Mouse (Mus musculus) cerebellum, adult 9-11 months (tissue): Measurements from ENCODE around the gene Dnaaf3.

Experiments
- DNase-seq: peaks from one replicate; pipeline ENCODE4 v3.0.0; 2022

The Dnaaf3 gene

GRCm38 (mm10) chr7:4498251-4498650 is 34.0 kb downstream of the Dnaaf3 start:
- DNase-seq: peak; percentile 58

DNA sequence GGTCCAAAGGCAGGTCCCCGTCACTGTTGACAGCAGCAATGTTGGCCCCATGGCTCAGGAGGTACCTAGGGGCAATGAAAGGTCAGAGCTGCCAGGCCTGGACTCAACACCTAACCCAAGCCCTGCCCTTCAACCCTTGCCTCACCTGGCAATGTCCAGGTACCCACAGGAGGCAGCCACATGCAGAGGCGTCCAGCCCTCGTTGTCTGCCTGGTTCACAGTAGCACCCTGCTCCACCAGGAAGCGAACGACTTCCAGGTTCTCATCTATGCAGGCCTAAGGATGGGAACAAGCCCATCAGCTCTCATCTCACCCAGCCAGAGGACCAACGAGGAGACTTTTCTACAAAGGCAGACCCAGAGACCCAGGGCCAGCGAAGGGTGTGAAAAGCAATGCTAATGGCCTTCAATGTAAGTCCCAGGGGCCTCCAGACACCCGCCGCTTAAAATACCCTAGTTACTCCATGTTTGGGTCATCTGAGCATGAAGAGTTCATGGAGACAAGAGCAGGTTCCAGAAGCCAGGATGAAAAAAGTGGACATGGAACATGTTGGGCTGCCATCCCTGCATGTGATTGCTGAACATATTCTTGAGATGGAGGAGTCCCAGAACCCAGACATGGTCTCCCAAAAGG is 34.9 kb downstream of the Dnaaf3 start:
- DNase-seq: no peak

DNA sequence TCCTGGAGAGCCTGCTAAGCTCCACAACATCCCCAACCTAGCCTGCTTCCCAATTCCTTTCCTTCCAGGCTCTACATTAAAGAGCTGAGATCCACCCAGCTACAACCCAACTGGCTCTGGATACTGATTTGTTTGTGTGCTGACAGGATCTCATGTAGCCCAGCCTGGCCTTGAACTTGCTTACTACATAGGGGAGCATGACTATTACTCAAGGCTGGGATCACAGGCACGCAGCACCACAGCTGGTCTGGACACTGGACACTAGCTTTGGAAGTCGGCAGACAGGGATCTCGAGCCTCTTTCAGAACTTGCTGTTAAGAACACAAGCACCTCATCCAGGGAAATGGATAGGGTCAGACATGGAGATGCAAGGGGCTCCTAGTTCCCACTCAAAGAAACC is 35.8 kb downstream of the Dnaaf3 start:
- no peak for DNase-seq

GRCm38 (mm10) chr7:4493991-4494390 is 38.3 kb downstream of the Dnaaf3 start:
- no peak for DNase-seq

DNA sequence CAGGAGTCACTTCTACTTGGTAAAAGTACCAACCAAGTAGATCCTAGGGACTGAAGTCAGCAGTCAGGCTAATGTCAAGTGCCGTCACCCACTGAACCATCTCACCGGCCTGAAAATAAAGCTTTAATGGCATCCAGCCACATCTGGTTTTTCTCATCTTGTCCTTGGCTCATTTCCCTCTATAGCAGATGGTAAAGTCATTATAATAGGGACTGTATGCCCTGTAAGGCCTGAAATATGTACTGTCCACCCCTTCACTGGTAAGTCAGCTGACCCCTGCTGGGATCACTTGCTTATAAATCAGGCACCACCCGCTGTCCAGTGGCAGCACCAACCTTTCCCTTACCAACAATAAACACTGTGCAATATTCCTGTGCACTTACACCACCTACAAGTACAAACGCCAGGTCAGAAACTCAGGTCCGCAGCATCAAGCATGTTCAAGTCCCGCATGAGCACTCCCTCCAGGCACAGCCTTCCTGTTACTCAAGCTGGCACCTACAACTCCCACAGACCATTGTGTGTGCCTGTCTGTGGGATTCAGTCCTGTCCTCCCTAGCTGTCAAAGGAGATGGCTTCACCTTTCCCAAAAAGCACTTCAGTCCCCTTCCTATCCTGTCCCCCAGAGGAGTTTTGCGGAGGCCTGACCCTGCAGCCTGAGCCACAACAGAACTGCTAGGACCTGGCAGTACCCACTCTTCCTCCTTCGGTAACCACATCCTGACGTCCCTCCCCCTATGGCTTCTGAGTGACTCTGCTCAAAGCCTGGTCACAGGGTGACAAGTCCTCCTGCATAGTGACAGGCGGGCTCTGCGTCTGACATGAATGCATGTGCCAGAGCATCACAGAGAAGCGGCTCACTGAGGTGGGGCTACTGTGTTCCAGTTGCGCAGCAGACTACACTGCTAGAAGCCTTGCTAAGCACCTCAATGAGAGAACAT is 39.7 kb downstream of the Dnaaf3 start:
- DNase-seq: peak; percentile 31

GRCm38 (mm10) chr7:4491308-4491707 is 40.9 kb downstream of the Dnaaf3 start:
- DNase-seq: no peak

- no peak for DNase-seq
These were observed 50.0 kb downstream of the Dnaaf3 start for GRCm38 (mm10) chr7:4482281-4482680.

DNA sequence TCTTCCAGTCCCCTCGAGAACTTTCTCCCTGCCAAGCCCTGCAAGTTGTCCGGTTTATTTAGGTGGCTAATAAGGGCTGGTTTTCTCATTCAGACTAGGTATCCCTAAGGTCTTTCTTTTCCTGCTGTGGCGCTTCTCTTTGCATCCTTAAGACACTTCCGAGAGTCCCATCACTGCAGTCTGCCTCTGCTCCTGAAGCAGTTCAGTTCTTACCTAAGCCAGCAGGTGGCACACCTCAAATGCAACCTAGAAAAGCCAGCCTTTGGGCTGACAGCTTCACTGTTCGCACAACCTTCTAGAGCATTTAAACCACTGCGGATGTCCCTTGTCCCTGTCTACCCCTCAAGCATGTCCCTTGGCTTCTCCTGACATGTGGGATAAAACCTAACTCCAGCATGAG is 52.6 kb downstream of the Dnaaf3 start:
- peak; percentile 38 for DNase-seq

- no peak for DNase-seq
These were observed 53.4 kb downstream of the Dnaaf3 start for GRCm38 (mm10) chr7:4478796-4479291.

- peak; percentile 83 for DNase-seq
These were observed 54.0 kb downstream of the Dnaaf3 start for GRCm38 (mm10) chr7:4478021-4478795.

DNA sequence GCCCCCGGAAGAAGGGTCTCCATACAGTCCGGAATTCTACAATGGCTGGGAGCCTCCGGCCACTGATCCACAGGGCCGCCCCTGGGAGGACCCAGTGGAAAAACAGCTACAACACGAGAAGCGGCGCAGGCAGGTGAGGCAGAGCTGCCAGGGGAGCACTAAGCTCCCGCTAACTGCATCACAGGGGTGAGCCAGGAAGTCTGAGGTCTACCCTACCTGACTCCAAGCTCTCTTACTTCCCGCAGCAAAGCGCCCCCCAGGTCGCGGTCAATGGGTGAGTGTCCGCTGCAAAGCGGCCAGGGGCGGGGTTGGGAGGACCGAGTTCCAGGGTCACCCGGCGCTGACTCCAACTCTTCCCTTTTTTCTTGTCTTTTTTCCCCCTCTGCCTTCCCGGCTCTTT is 58.3 kb downstream of the Dnaaf3 start:
- no peak for DNase-seq
